Mouse (Mus musculus) embryonic fibroblast, embryonic 13.5 days (primary cell): ENCODE results near the gene Dip2b.
"Not testable (repeated sequence)": the region's sequence is repeated elsewhere in the genome, so short reads cannot be mapped to it uniquely, and the experiment has no call there.

Source experiments
- CTCF ChIP-seq: IDR thresholded peaks from 2 replicates; pipeline ENCODE4 v1.5.1; 2011; ENCODE audit warnings: mild to moderate bottlenecking, control low read depth, low read length, moderate library complexity, borderline replicate concordance; ENCODE audit not compliant: insufficient read depth
- POLR2A ChIP-seq: IDR thresholded peaks from 2 replicates; pipeline ENCODE4 v1.6.1; 2011; ENCODE audit warnings: low read depth, mild to moderate bottlenecking, control low read depth, low read length, moderate library complexity

DNA sequence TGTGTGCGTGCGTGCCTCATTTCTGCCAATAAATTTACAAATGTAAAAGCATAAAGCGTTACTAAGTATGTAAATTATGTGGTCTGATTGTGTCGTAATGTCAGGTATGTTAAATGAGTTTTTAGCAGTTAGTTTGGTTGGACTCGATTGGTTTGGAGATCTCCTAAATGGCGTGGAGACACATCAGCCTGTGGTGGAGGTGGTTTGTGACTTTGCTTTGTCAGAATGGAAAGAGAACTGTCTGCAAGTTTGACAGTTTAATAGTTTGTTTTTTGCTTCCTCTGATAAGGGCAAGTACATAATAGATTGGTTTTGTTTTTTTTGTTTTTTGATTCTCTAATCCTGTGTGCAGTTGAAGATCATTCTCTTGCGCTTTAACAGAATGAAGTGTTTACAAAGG is 221.9 kb downstream of the Dip2b start:
- not testable (repeated sequence) for TF ChIP-seq CTCF, POLR2A
